Mouse (Mus musculus) forebrain, embryonic 10.5 days (tissue): Measurements from ENCODE around the gene Cacng2. TPM values are rescaled to one million over a fixed set of nuclear protein-coding genes. Genes with fewer than 3 reads are reported as not detected.
"Not testable (repeated sequence)": the region's sequence is repeated elsewhere in the genome, so short reads cannot be mapped to it uniquely, and the experiment has no call there.

Experiments used
- DNase-seq: peaks from one replicate; pipeline ENCODE4 v3.0.0-alpha.2; 2017; ENCODE audit warnings: low spot score; ENCODE audit errors: extremely low spot score
- H3K27ac ChIP-seq: fragments of 300-500 bp; sonication (generic); 2 replicates; pipeline ENCODE4 v1.5.1; 2016; ENCODE audit warnings: mild to moderate bottlenecking
- H3K27me3 ChIP-seq: fragments of 300-500 bp; sonication (generic); 2 replicates; pipeline ENCODE4 v1.6.1; 2016; ENCODE audit warnings: mild to moderate bottlenecking; ENCODE audit not compliant: poor library complexity, severe bottlenecking
- H3K36me3 ChIP-seq: fragments of 300-500 bp; sonication (generic); replicated peaks from 2 replicates; pipeline ENCODE4 v1.6.1; 2016; ENCODE audit warnings: mild to moderate bottlenecking, moderate library complexity
- H3K4me1 ChIP-seq: fragments of 300-500 bp; sonication (generic); 2 replicates; pipeline ENCODE4 v1.6.1; 2016
- H3K4me3 ChIP-seq: fragments of 300-500 bp; sonication (generic); 2 replicates; pipeline ENCODE4 v1.5.1; 2016; ENCODE audit warnings: mild to moderate bottlenecking, moderate library complexity
- H3K9me3 ChIP-seq: fragments of 300-500 bp; sonication (generic); 2 replicates; pipeline ENCODE4 v1.6.1; 2016; ENCODE audit warnings: mild to moderate bottlenecking, moderate library complexity
- WGBS: fragments of 180-500 bp; shearing (Covaris S2); methylation state at CpG from one replicate; pipeline ENCODE4 v1.1.7; 2016; 5-methylcytosine and 5-hydroxymethylcytosine counted together
- polyA plus RNA-seq: library from polyadenylated mRNA; unstranded; fragments of >200 nt; fragmentation: Nextera tagmentation; extraction: Ambion mirVana; gene quantifications from 2 replicates; pipeline ENCODE4 v1.2.1, GENCODE M21; 2016

The Cacng2 gene
- polyA plus RNA-seq, 1 experiment from 2014 or later: 0.20 TPM

DNA sequence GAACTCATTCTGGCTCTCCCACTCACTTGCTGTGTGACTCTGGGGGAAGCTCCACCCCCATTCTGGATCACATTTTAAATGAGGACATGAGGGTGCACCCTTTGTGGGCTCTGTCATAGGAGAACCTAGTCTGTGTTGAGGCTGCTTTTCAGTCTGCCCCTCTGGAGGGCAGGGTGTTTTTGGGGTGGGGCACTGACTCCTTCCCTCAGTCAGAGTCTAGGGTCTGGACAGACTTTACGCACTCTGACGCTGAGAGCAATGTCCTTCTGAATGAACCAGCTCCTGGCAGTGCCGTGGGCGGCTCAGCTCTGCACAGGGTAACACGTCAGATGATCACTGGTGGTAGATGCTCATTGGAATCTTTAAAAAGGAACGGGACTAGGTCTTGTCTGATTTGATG, 75.0 kb downstream of the Cacng2 start:
- WGBS: 77% methylated on average over 6 of the region's 6 CpGs
- H3K4me1 ChIP-seq: no peaks in the 10 kb centered on the region
- no peaks in the 10 kb centered on the region for H3K27me3 ChIP-seq
- no peaks in the 10 kb centered on the region for H3K9me3 ChIP-seq
- H3K27ac ChIP-seq: no peak overlapping the region
- no peak overlapping the region for H3K4me3 ChIP-seq
- no peaks in the 10 kb centered on the region for H3K36me3 ChIP-seq
- no peak for DNase-seq

DNA sequence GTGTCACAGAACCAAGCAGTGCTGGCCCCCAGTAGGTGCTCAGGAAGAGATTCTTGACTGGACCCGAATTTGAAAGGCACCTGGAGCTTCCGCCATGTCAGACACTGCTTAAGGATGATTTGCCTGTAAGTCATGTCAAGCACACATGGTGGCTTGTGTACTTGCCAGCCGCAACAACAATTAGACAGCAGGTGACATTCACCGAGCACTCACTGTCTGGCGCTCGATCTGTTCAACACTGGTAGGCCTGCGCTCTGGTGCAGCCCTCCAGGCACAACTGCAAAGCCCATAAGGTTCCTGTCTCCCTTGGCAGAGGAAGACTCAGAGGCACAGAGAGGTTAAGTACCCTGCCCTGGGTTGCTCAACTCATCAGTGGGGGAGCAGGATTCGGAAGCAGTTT, 77.1 kb downstream of the Cacng2 start:
- Histone ChIP-seq H3K9me3 (no peaks in the 10 kb centered on the region), H3K36me3 (no peaks in the 10 kb centered on the region), H3K4me3 (no peak overlapping the region), H3K27me3 (no peaks in the 10 kb centered on the region), H3K27ac (no peak overlapping the region), H3K4me1 (no peaks in the 10 kb centered on the region)
- DNase-seq: no peak
- 90% methylated on average over 8 of the region's 8 CpGs for WGBS

- H3K27me3 ChIP-seq: no peaks in the 10 kb centered on the region
- WGBS: 86% methylated on average over 10 of the region's 10 CpGs
- H3K4me3 ChIP-seq: no peak overlapping the region
- no peaks in the 10 kb centered on the region for H3K36me3 ChIP-seq
- no peak overlapping the region for H3K27ac ChIP-seq
- no peaks in the 10 kb centered on the region for H3K9me3 ChIP-seq
- DNase-seq: no peak
- H3K4me1 ChIP-seq: no peaks in the 10 kb centered on the region
Measured at GRCm38 (mm10) chr15:78037626-78038025, 82.2 kb downstream of the Cacng2 start.

GRCm38 (mm10) chr15:78036586-78036985, 83.2 kb downstream of the Cacng2 start:
- WGBS: 68% methylated on average over 2 of the region's 2 CpGs
- Histone ChIP-seq H3K36me3 (no peaks in the 10 kb centered on the region), H3K27me3 (no peaks in the 10 kb centered on the region), H3K9me3 (no peaks in the 10 kb centered on the region), H3K27ac (no peak overlapping the region), H3K4me1 (no peaks in the 10 kb centered on the region), H3K4me3 (no peak overlapping the region)
- no peak for DNase-seq

GRCm38 (mm10) chr15:78029938-78030337, 89.9 kb downstream of the Cacng2 start:
- H3K4me3 ChIP-seq: no peak overlapping the region
- no peak overlapping the region for H3K27ac ChIP-seq
- no peaks in the 10 kb centered on the region for H3K4me1 ChIP-seq
- H3K27me3 ChIP-seq: no peaks in the 10 kb centered on the region
- no peaks in the 10 kb centered on the region for H3K9me3 ChIP-seq
- no peaks in the 10 kb centered on the region for H3K36me3 ChIP-seq
- DNase-seq: no peak
- WGBS: 71% methylated on average over 8 of the region's 8 CpGs

DNA sequence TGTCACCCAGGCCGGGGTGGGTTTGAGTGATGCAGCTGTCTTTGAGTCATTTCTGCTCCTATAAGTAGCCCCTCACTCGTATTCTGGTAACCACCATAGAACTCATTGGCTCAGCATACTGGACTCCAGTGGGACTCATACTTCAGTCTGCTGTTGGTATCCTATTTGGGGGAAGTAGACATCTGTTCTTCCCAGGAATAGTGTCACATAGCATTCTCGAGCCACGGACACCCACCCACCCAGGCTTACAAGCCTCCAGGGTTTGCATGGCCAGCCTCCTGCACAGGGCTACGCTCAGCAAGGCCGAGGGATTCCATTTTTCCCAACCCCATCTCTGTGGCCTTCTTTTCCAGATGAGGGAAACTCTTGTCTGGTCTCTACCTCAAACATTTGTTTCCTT, 93.3 kb downstream of the Cacng2 start:
- 83% methylated on average over 6 of the region's 6 CpGs for WGBS
- no peaks in the 10 kb centered on the region for H3K4me1 ChIP-seq

GRCm38 (mm10) chr15:78024211-78024610, 95.6 kb downstream of the Cacng2 start:
- 72% methylated on average over 4 of the region's 4 CpGs for WGBS
- peaks cover 8% of the 10 kb centered on the region for H3K4me1 ChIP-seq

More for the DNA sequence above, 93.3 kb downstream of the Cacng2 start:
- no peak overlapping the region for H3K27ac ChIP-seq
- H3K36me3 ChIP-seq: no peaks in the 10 kb centered on the region
- no peaks in the 10 kb centered on the region for H3K9me3 ChIP-seq
- DNase-seq: no peak
- no peak overlapping the region for H3K4me3 ChIP-seq
- no peaks in the 10 kb centered on the region for H3K27me3 ChIP-seq

DNA sequence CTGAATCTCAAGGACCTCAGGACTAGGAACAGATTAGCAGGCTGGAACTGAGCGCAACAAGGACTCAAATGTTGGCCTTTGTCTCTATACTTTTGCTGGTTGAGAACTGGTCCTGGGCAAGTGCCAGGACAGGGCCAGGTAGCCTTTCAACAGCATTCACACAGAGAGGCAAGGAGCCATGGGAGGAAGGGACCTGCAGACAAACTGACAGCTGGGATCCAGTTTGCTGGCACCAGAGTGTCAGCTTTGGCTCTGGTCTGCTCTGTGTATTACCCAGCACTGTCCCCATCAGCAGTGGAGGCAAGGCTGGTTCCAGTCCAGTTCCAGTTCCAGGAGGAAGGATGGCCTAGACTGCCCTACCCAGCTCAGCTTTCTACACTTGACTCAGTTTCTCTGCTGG, 105.8 kb downstream of the Cacng2 start:
- H3K4me3 ChIP-seq: no peak overlapping the region
- DNase-seq: no peak
- no peaks in the 10 kb centered on the region for H3K27me3 ChIP-seq
- H3K4me1 ChIP-seq: no peaks in the 10 kb centered on the region
- H3K36me3 ChIP-seq: no peaks in the 10 kb centered on the region
- H3K9me3 ChIP-seq: no peaks in the 10 kb centered on the region
- WGBS: 86% methylated on average over 1 of the region's 1 CpGs
- no peak overlapping the region for H3K27ac ChIP-seq

More at GRCm38 (mm10) chr15:78024211-78024610, 95.6 kb downstream of the Cacng2 start:
- H3K9me3 ChIP-seq: no peaks in the 10 kb centered on the region
- H3K4me3 ChIP-seq: no peak overlapping the region
- H3K36me3 ChIP-seq: no peaks in the 10 kb centered on the region
- H3K27ac ChIP-seq: no peak overlapping the region
- no peak for DNase-seq
- no peaks in the 10 kb centered on the region for H3K27me3 ChIP-seq

DNA sequence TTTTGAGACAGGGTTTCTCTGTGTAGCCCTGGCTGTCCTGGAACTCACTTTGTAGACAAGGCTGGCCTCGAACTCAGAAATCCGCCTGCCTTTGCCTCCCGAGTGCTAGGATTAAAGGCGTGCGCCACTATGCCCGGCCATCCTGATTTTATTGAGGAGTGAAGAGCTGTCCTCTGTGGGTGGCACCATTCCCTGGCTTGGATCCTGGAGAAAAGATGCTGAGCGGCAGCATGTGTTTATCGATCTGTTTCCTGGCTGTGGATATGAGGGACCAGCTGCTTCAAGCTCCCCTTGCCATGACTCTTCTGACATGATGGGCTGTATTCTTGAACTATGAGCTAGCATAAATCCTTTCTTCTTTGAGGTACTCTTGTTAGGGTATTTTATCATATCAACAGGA, 111.6 kb downstream of the Cacng2 start:
- not testable (repeated sequence) for H3K27ac ChIP-seq, DNase-seq, H3K9me3 ChIP-seq, H3K4me3 ChIP-seq, H3K27me3 ChIP-seq, H3K36me3 ChIP-seq
- H3K4me1 ChIP-seq: peaks cover 22% of the 10 kb centered on the region
- 90% methylated on average over 8 of the region's 8 CpGs for WGBS

DNA sequence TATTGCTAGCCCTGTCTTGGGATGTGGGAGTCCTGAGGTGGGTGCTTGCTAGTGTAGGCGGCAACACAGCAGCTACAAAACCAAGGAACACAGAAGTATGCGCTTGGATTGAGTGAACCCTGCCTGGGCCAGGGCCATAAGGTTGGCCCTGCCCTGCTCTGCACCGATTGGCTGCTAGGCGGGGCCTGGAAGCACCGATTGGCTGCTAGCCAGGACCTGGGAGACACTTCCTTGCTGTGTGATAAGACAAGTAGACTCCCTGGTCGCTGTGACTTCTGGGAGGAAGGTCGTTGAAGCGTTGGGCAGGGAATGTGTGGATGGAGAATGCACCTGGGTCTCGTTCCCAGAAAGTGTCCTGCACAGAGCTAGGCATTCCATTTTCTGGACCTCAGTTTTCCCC, 115.9 kb downstream of the Cacng2 start:
- peaks cover 30% of the 10 kb centered on the region for H3K4me1 ChIP-seq
- H3K9me3 ChIP-seq: no peaks in the 10 kb centered on the region
- no peaks in the 10 kb centered on the region for H3K27me3 ChIP-seq
- no peak for DNase-seq
- WGBS: 61% methylated on average over 9 of the region's 9 CpGs
- no peak overlapping the region for H3K4me3 ChIP-seq
- no peaks in the 10 kb centered on the region for H3K36me3 ChIP-seq
- H3K27ac ChIP-seq: no peak overlapping the region

DNA sequence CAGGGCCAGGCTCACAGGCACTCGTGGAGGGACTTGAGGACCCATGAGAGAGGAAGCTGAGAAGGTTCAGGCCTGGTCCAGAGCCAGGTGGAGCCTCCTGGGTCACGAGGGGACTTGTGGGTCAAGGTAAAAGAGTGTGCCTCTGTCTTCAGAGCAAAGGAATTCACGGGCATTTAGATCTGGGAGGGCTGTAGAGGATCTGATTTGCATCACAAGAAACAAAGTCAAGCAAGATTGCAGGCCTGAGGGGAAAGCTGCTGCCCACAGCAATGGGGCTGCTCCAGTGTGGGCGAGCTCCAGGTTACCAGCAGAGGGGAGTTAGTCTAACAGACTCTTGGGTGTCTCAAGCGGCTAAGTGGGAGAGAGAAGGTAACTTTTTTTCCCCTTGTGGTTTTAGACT, 118.4 kb downstream of the Cacng2 start:
- no peak for DNase-seq
- Histone ChIP-seq H3K27ac (0 out of 2 replicates have a peak overlapping the region, but pooled peaks have one; percentile 16), H3K36me3 (no peaks in the 10 kb centered on the region), H3K4me1 (peaks cover 33% of the 10 kb centered on the region), H3K9me3 (no peaks in the 10 kb centered on the region), H3K4me3 (no peak overlapping the region), H3K27me3 (no peaks in the 10 kb centered on the region)
- WGBS: 20% methylated on average over 5 of the region's 5 CpGs

DNA sequence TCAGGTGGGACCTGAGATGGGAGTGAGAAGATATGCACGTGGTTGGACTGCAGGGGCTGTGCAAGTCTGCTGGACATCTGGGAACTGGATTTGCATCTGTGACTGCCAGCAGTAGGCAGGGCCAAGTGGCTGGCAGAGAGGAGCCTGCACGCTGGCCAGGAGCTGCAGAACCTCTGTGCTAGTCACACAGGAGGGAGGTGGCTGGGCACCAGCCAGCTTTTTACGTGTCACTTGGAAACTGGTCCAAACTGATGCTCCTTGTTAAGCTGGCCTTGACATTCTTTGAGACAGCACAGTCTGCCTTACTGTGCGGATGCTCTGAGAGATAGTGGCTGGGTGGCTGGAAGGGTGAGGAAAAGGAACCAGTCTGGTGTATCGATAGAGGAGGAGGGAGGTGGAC, 131.3 kb downstream of the Cacng2 start:
- H3K36me3 ChIP-seq: no peaks in the 10 kb centered on the region
- H3K4me3 ChIP-seq: no peak overlapping the region
- 83% methylated on average over 5 of the region's 5 CpGs for WGBS
- DNase-seq: no peak
- H3K27ac ChIP-seq: no peak overlapping the region
- no peaks in the 10 kb centered on the region for H3K27me3 ChIP-seq
- no peaks in the 10 kb centered on the region for H3K9me3 ChIP-seq
- peaks cover 15% of the 10 kb centered on the region for H3K4me1 ChIP-seq

DNA sequence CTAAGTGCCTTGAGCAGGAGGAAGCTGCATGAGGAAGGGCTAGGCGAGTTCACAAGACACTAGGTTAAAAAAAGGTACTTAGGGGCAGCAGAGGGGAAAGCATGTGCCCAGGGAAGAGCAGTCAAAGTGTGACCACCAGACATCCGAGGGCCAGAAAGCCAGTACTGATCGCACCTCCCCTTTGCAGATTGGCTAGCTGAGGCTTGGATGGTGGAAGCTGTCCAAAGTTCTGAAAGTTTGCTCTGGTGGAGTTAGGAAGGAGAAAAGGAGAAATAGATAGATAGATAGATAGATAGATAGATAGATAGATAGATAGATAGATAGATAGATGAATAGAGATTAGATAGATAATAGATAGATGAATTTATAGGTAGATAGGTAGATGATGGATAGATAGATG, 136.4 kb downstream of the Cacng2 start:
- no peak for DNase-seq
- Histone ChIP-seq H3K36me3 (no peaks in the 10 kb centered on the region), H3K9me3 (no peaks in the 10 kb centered on the region), H3K4me3 (no peak overlapping the region), H3K27me3 (peaks cover 6% of the 10 kb centered on the region; the same call in 1 of the 2 replicates), H3K4me1 (no peaks in the 10 kb centered on the region), H3K27ac (no peak overlapping the region)
- WGBS: 45% methylated on average over 3 of the region's 3 CpGs
